11 mouse cellular contexts compared by ENCODE assay signal in genomic region chr7:142442081-142442907, GRCm38 (mm10). TPM values are rescaled to one million over a fixed set of nuclear protein-coding genes. Genes with fewer than 3 reads are reported as not detected.
DNase-seq lines count a peak whose midpoint lies in the region; ATAC-seq and TF ChIP-seq lines count a peak whose summit lies in the region.
"Had no signal": no experiment of that assay in that cellular context is flagged by ENCODE, and none has a peak within 500 bp of the region (broad histone marks: within the 10 kb centered on the region; RNA-seq: fewer than 3 reads in every experiment).

No protein-coding gene starts in this region.

- 73% methylated on average over 9 of the region's 9 CpGs for WGBS in hindbrain, embryonic 10.5 days
- WGBS in hindbrain, embryonic 16.5 days = 81% methylated on average over 9 of the region's 9 CpGs
- WGBS in forebrain, embryonic 13.5 days = 85% methylated on average over 9 of the region's 9 CpGs

- ATAC-seq in hindbrain, embryonic 16.5 days = no peak
- no peak for ATAC-seq in G1E (ENCODE audit: extremely low read depth, insufficient number of reproducible peaks, low FRiP score, poor library complexity, severe bottlenecking)
- ATAC-seq in megakaryocyte, adult 5-6 weeks (ENCODE audit: poor library complexity, severe bottlenecking) = peak; percentile 90
- ATAC-seq in forebrain, embryonic 13.5 days = no peak

- intact Hi-C loops in gastrocnemius, adult 2 months (cut with DNase I) = no loop called here

- H3K4me2 ChIP-seq in hindbrain, embryonic 16.5 days (ENCODE audit: low read length) = no peak overlapping the region
- H3K4me2 ChIP-seq in forebrain, embryonic 13.5 days = no peak overlapping the region

- no peak for DNase-seq in hindbrain, embryonic 10.5 days (ENCODE audit: low spot score)
- DNase-seq in G1E (ENCODE audit: low spot score) = peak; percentile 39
- peak; percentile 83 for DNase-seq in gastrocnemius, adult 2 months
- DNase-seq in embryo, embryonic 11 days = no peak
- no peak for DNase-seq in c-Kit-positive CD71-positive TER-119-positive erythroid progenitor cells, embryonic 14.5 days (ENCODE audit: low spot score)
- DNase-seq: kidney, adult 9 months had no signal

- H3K4me1 ChIP-seq in hindbrain, embryonic 10.5 days (replicated peaks) = peaks cover 17% of the 10 kb centered on the region
- no peaks in the 10 kb centered on the region for H3K4me1 ChIP-seq in hindbrain, embryonic 16.5 days (ENCODE audit: control insufficient read depth, insufficient read depth, low read depth, low read length)
- H3K4me1 ChIP-seq in G1E (ENCODE audit: insufficient read depth, low read depth, low read length) = peaks cover 26% of the 10 kb centered on the region
- H3K4me1 ChIP-seq in forebrain, embryonic 13.5 days = no peaks in the 10 kb centered on the region

- peaks cover 4% of the 10 kb centered on the region; the same call in 1 of the 2 replicates for H3K27me3 ChIP-seq in hindbrain, embryonic 10.5 days (ENCODE audit: insufficient read depth, poor library complexity, severe bottlenecking)
- no peaks in the 10 kb centered on the region for H3K27me3 ChIP-seq in hindbrain, embryonic 16.5 days (replicated peaks; ENCODE audit: control insufficient read depth, insufficient read depth, low read length)
- peaks cover 69% of the 10 kb centered on the region for H3K27me3 ChIP-seq in G1E (ENCODE audit: insufficient read depth, low read length)
- H3K27me3 ChIP-seq in forebrain, embryonic 13.5 days = no peaks in the 10 kb centered on the region

- no peak for TF ChIP-seq CTCF in G1E (IDR thresholded peaks at IDR 0.05; ENCODE audit: low read depth, low read length)
- TF ChIP-seq CTCF in gastrocnemius, adult 2 months (IDR thresholded peaks at IDR 0.05) = no peak

- no peak overlapping the region for H3K4me3 ChIP-seq in hindbrain, embryonic 10.5 days
- H3K4me3 ChIP-seq in hindbrain, embryonic 16.5 days (ENCODE audit: low read length) = no peak overlapping the region
- H3K4me3 ChIP-seq in G1E (ENCODE audit: low read depth, low read length) = no peak overlapping the region
- H3K4me3 ChIP-seq in gastrocnemius, adult 2 months = peak overlapping the region; percentile 82
- H3K4me3 ChIP-seq in forebrain, embryonic 13.5 days = no peak overlapping the region

- H3K27ac ChIP-seq in hindbrain, embryonic 10.5 days = peak overlapping the region; percentile 82; the same call in 1 of the 2 replicates
- no peak overlapping the region for H3K27ac ChIP-seq in hindbrain, embryonic 16.5 days (ENCODE audit: low read depth, low read length)
- peak overlapping the region; percentile 98 for H3K27ac ChIP-seq in gastrocnemius, adult 2 months
- H3K27ac ChIP-seq in forebrain, embryonic 13.5 days = no peak overlapping the region

- H3K9me3 ChIP-seq in hindbrain, embryonic 10.5 days = no peaks in the 10 kb centered on the region
- no peaks in the 10 kb centered on the region for H3K9me3 ChIP-seq in hindbrain, embryonic 16.5 days (ENCODE audit: control insufficient read depth, low read length)
- no peaks in the 10 kb centered on the region for H3K9me3 ChIP-seq in G1E (replicated peaks)
- no peaks in the 10 kb centered on the region for H3K9me3 ChIP-seq in forebrain, embryonic 13.5 days (replicated peaks)

- H3K36me3 ChIP-seq in hindbrain, embryonic 10.5 days = no peaks in the 10 kb centered on the region
- H3K36me3 ChIP-seq in hindbrain, embryonic 16.5 days (ENCODE audit: control insufficient read depth, insufficient read depth, low read length) = no peaks in the 10 kb centered on the region
- H3K36me3 ChIP-seq in G1E (replicated peaks) = no peaks in the 10 kb centered on the region
- no peaks in the 10 kb centered on the region for H3K36me3 ChIP-seq in forebrain, embryonic 13.5 days (ENCODE audit: poor library complexity, severe bottlenecking)

- no peak overlapping the region for H3K9ac ChIP-seq in hindbrain, embryonic 16.5 days (ENCODE audit: low read depth, low read length)
- no peak overlapping the region for H3K9ac ChIP-seq in forebrain, embryonic 13.5 days

RNA-seq across cellular contexts. Expression of gene Tnni2, which starts 0.7 kb away (rescaled TPM):
- 1.2 and 1.3 TPM in 2 replicates for polyA plus RNA-seq in hindbrain, embryonic 10.5 days (2016; fragmentation: Nextera tagmentation; extraction: Ambion mirVana)
- 2.0 and 22.5 TPM in 2 replicates for polyA plus RNA-seq in hindbrain, embryonic 16.5 days (2015; fragmentation: Nextera tagmentation; extraction: Ambion mirVana)
- total RNA-seq in G1E (2014; fragmentation: Nextera tagmentation) (not detected in 2 replicates), G1E (2017) (2.5 and 3.5 TPM in 2 replicates)
- 1.0 TPM in 1 of 2 replicates, not detected in the other for polyA plus RNA-seq in G1E (2012)
- total RNA-seq in gastrocnemius, adult 2 months (2021) = over 10,000 TPM; 15,929 to 19,962 TPM
- 18.8 and 20.9 TPM in 2 replicates for total RNA-seq in megakaryocyte, adult 5-6 weeks (2015)
- 25.6 and 27.6 TPM in 2 replicates for total RNA-seq in megakaryocyte, adult 5-6 weeks (2017)
- polyA plus RNA-seq in forebrain, embryonic 13.5 days (2015; fragmentation: Nextera tagmentation; extraction: Ambion mirVana) = 0.61 TPM in 1 of 2 replicates, not detected in the other

RNA-seq across cellular contexts. Expression of gene Syt8, which starts 7.6 kb away (rescaled TPM):
- polyA plus RNA-seq in hindbrain, embryonic 10.5 days (2016; fragmentation: Nextera tagmentation; extraction: Ambion mirVana) = not detected in 2 replicates
- polyA plus RNA-seq in hindbrain, embryonic 16.5 days (2015; fragmentation: Nextera tagmentation; extraction: Ambion mirVana) = not detected in 2 replicates
- not detected in 2 replicates for total RNA-seq in G1E (2014; fragmentation: Nextera tagmentation)
- total RNA-seq in G1E (2017) = 2.1 and 3.5 TPM in 2 replicates
- polyA plus RNA-seq in G1E (2012) = not detected in 2 replicates
- not detected for total RNA-seq in gastrocnemius, adult 2 months (2021)
- total RNA-seq in megakaryocyte, adult 5-6 weeks (2015) = 0.39 TPM in 1 of 2 replicates, not detected in the other
- total RNA-seq in megakaryocyte, adult 5-6 weeks (2017) = not detected in 2 replicates
- not detected in 2 replicates for polyA plus RNA-seq in forebrain, embryonic 13.5 days (2015; fragmentation: Nextera tagmentation; extraction: Ambion mirVana)

RNA-seq across cellular contexts. Expression of gene Lsp1, which starts 18.3 kb away (rescaled TPM):
- polyA plus RNA-seq in hindbrain, embryonic 10.5 days (2016; fragmentation: Nextera tagmentation; extraction: Ambion mirVana) = 17.9 and 19.4 TPM in 2 replicates
- polyA plus RNA-seq in hindbrain, embryonic 16.5 days (2015; fragmentation: Nextera tagmentation; extraction: Ambion mirVana) = 5.5 and 6.0 TPM in 2 replicates
- total RNA-seq in G1E (2014; fragmentation: Nextera tagmentation) = 0.78 TPM in 1 of 2 replicates, not detected in the other
- total RNA-seq in G1E (2017) = 0.16 and 0.41 TPM in 2 replicates
- polyA plus RNA-seq in G1E (2012) = 0.09 TPM in 2 replicates
- 10 to 100 TPM; 25.8 to 47.3 TPM for total RNA-seq in gastrocnemius, adult 2 months (2021)
- total RNA-seq in megakaryocyte, adult 5-6 weeks (2015) = 1,220 and 1,304 TPM in 2 replicates
- total RNA-seq in megakaryocyte, adult 5-6 weeks (2017) = 1,314 and 1,552 TPM in 2 replicates
- 4.2 TPM in 2 replicates for polyA plus RNA-seq in forebrain, embryonic 13.5 days (2015; fragmentation: Nextera tagmentation; extraction: Ambion mirVana)

RNA-seq across cellular contexts. Expression of gene Ctsd, which starts 54.5 kb away (rescaled TPM):
- polyA plus RNA-seq in hindbrain, embryonic 10.5 days (2016; fragmentation: Nextera tagmentation; extraction: Ambion mirVana) = 159 and 198 TPM in 2 replicates
- polyA plus RNA-seq in hindbrain, embryonic 16.5 days (2015; fragmentation: Nextera tagmentation; extraction: Ambion mirVana) = 356 and 378 TPM in 2 replicates
- 102 and 133 TPM in 2 replicates for total RNA-seq in G1E (2014; fragmentation: Nextera tagmentation)
- total RNA-seq in G1E (2017) = 1,036 and 1,228 TPM in 2 replicates
- polyA plus RNA-seq in G1E (2012) = 43.0 and 64.7 TPM in 2 replicates
- 100 to 1,000 TPM; 411 to 467 TPM for total RNA-seq in gastrocnemius, adult 2 months (2021)
- total RNA-seq in megakaryocyte, adult 5-6 weeks (2015) = 193 and 197 TPM in 2 replicates
- total RNA-seq in megakaryocyte, adult 5-6 weeks (2017) = 218 and 236 TPM in 2 replicates
- 145 and 166 TPM in 2 replicates for polyA plus RNA-seq in forebrain, embryonic 13.5 days (2015; fragmentation: Nextera tagmentation; extraction: Ambion mirVana)

RNA-seq across cellular contexts. Expression of gene Tnnt3, which starts 56.3 kb away (rescaled TPM):
- polyA plus RNA-seq in hindbrain, embryonic 10.5 days (2016; fragmentation: Nextera tagmentation; extraction: Ambion mirVana) = 1.1 and 3.0 TPM in 2 replicates
- 3.1 and 25.7 TPM in 2 replicates for polyA plus RNA-seq in hindbrain, embryonic 16.5 days (2015; fragmentation: Nextera tagmentation; extraction: Ambion mirVana)
- not detected in 2 replicates for total RNA-seq in G1E (2014; fragmentation: Nextera tagmentation)
- total RNA-seq in G1E (2017) = not detected in 2 replicates
- polyA plus RNA-seq in G1E (2012) = not detected in 2 replicates
- over 10,000 TPM; 28,899 to 38,022 TPM for total RNA-seq in gastrocnemius, adult 2 months (2021)
- 1.4 and 1.5 TPM in 2 replicates for total RNA-seq in megakaryocyte, adult 5-6 weeks (2015)
- 3.7 and 3.9 TPM in 2 replicates for total RNA-seq in megakaryocyte, adult 5-6 weeks (2017)
- 0.28 and 0.77 TPM in 2 replicates for polyA plus RNA-seq in forebrain, embryonic 13.5 days (2015; fragmentation: Nextera tagmentation; extraction: Ambion mirVana)
- total RNA-seq: left cerebral cortex, postnatal 14 days had no signal
- polyA plus RNA-seq: small intestine, adult 2 months had no signal

Comparison
In these comparisons a context has a peak if more than half of its experiments do, and no peak if none do; other contexts are left out.
1. H3K27ac ChIP-seq: peak in hindbrain, embryonic 10.5 days (single experiment) and gastrocnemius, adult 2 months (single experiment); none in hindbrain, embryonic 16.5 days (single experiment) and forebrain, embryonic 13.5 days (single experiment).
2. DNase-seq: peak in G1E (single experiment) and gastrocnemius, adult 2 months (single experiment); none in hindbrain, embryonic 10.5 days (single experiment), embryo, embryonic 11 days (single experiment) and c-Kit-positive CD71-positive TER-119-positive erythroid progenitor cells, embryonic 14.5 days (single experiment).